Mouse (Mus musculus) heart, postnatal 0 days (tissue): ENCODE measurements around the gene Hao2.

Experiments used
- CTCF ChIP-seq: IDR thresholded peaks from 2 replicates; pipeline ENCODE4 v1.5.1; 2016; ENCODE audit warnings: antibody characterized with exemption, control low read depth, low read depth
- EP300 ChIP-seq: IDR thresholded peaks from 2 replicates; pipeline ENCODE4 v1.6.1; 2016; ENCODE audit warnings: antibody characterized with exemption, low read depth

- TF ChIP-seq CTCF (no peak), EP300 (no peak)
Observed at GRCm38 (mm10) chr3:98941601-98942000, 48.6 kb upstream of the Hao2 start.
